Mouse (Mus musculus) monocyte, adult 2 months (primary cell): ENCODE data around the gene Foxf1.

Source experiments
- DNase-seq, 2 experiments: peaks; one replicate each; pipeline ENCODE4 v3.0.0; 2022; ENCODE audit warnings: low spot score in 2 of 2, low read depth in 1 of 2

Gene Foxf1

DNA sequence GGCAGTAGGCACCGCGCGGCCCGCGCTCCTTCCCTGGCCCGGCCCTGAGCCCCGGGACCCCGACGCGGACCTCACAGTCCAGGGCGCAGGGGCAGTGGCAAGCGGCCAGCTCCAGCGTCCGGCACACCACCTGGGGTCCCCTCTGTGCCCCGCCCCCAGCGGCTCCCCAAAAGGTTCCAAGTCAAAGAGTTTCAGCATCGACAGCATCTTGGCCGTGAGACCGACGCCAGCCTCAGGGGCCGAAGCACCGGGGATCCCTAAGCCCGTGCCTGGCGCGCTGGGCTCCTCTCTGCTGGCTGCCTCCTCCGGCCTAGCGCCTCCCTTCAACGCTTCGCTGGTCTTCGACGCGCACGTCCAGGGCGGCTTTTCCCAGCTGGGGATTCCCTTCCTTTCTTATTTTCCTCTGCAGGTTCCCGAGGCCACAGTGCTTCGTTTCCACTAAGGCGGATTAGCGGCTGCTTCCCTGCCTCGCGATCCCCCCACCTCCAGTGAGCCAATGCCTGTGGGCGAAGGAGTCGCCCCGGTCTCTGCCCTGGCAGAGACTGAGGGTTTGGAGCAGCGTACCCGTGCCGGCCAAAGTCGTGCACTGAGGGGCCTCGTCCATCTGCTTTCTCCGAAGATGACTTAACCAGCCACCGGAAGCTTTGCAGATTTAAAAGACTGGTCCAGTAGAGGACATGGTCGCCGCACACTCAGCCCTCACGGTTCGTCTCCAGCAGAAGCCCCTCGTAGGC is 44.5 kb downstream of the Foxf1 start:
- DNase-seq: no peak

- DNase-seq: no peak
Observed at GRCm38 (mm10) chr8:121129265-121129940, 45.2 kb downstream of the Foxf1 start.

DNA sequence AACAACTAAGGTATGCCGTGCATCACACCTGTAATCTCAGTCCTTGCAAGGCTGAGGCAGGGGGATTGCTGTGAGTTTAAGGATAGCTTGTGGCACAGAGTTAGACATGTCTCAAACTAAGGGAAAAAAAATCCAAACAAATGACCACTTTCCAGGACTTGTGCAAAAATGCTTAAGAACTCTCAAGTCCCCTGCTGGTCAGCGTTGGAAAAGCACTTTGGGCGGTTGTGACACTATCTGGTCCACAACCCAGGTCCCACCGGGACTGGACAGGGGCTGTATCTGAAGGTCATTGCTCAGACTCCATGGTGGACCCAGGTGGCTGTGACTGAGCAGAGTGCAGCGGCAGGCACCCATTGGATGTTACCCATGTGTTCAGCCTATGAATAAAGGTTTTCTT is 46.3 kb downstream of the Foxf1 start:
- no peak for DNase-seq

GRCm38 (mm10) chr8:121132961-121133513 is 48.9 kb downstream of the Foxf1 start:
- no peak for DNase-seq

DNA sequence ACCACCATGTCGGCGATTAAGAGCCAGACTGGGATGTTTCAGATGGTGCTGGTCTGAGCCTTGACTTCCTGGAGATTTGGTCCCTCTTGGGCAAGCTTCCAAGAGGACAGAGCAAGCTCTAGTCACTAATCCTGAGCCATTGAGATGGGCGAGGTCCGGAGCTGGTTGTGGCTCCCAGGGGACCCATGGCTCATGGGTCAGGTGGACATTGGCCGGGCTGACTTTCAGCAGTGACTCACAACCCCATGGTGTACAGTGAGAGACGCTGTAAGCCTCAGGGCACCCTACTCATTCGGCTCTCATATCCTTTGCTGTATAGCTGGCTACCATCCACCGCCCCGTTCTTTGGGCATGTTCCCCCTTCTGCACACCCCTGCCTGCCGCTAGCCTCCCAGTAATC is 49.9 kb downstream of the Foxf1 start:
- no peak for DNase-seq

DNA sequence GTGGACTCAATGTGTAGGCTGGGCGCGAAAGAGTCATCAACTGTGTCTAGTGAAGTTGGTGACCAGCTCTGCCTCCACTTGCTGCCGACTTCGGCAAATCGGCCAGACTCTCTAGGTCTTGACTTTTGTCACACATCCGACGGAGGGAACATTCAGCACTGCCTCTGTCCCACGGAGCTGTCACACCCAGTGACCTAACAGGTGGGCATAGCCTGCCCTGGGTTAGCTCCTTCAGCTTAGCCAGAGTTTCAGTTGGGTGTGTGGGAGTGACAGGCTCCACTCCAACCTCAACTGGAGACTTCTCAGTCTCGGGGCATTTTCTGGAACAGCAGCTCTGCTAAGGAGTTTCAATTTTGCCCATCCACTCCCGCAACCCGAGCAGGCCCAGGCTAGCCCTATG is 50.3 kb downstream of the Foxf1 start:
- no peak for DNase-seq

DNA sequence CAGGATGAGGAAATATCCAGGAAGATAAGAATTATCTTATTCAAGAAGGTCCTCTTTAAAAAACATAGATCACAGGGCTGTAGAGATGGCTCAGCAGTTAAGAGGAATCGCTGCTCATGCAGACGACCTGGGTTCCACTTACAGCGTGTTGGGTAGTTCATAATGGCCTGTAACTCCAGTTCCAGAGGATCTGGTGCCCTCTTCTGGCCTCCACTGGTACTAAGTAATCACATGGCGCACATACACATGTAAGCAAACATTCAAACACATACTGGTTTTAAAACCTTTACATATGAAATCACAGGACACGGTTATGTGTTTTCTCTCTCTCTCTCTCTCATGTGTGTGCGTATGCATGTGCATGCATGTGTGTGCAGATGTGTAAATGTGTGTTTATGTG is 52.7 kb downstream of the Foxf1 start:
- no peak for DNase-seq
